Mouse (Mus musculus) 3T3-L1 (cell line): ENCODE data around the gene Cplx2.

Source experiments
- DNase-seq: peaks from one replicate; pipeline ENCODE4 v3.0.0-alpha.2; 2015; ENCODE audit warnings: low read depth, low spot score

Cplx2 gene

GRCm38 (mm10) chr13:54371049-54371386, at the start of gene Cplx2:
TSS of gene Cplx2 (plus strand) at chr13:54371349.
- no peak for DNase-seq

- DNase-seq: peak; percentile 52
Observed at GRCm38 (mm10) chr13:54322396-54323306, 48.5 kb upstream of the Cplx2 start.

GRCm38 (mm10) chr13:54323307-54324165, 47.6 kb upstream of the Cplx2 start:
- peak; percentile 68 for DNase-seq

- no peak for DNase-seq
Observed at GRCm38 (mm10) chr13:54324178-54324577, 47.0 kb upstream of the Cplx2 start.

- no peak for DNase-seq
Observed at GRCm38 (mm10) chr13:54325814-54326213, 45.3 kb upstream of the Cplx2 start.

- no peak for DNase-seq
Observed at GRCm38 (mm10) chr13:54326686-54327447, 44.3 kb upstream of the Cplx2 start.

GRCm38 (mm10) chr13:54328029-54328428, 43.1 kb upstream of the Cplx2 start:
- DNase-seq: peak; percentile 12

GRCm38 (mm10) chr13:54328954-54329490, 42.1 kb upstream of the Cplx2 start:
- no peak for DNase-seq

GRCm38 (mm10) chr13:54331825-54332675, 39.1 kb upstream of the Cplx2 start:
- no peak for DNase-seq

- no peak for DNase-seq
Observed at GRCm38 (mm10) chr13:54332921-54333477, 38.1 kb upstream of the Cplx2 start.

- DNase-seq: no peak
Observed at GRCm38 (mm10) chr13:54337058-54337457, 34.1 kb upstream of the Cplx2 start.

- DNase-seq: no peak
Observed at GRCm38 (mm10) chr13:54337541-54337940, 33.6 kb upstream of the Cplx2 start.

GRCm38 (mm10) chr13:54338815-54339214, 32.3 kb upstream of the Cplx2 start:
- DNase-seq: no peak

- DNase-seq: no peak
Observed at GRCm38 (mm10) chr13:54345885-54346647, 25.1 kb upstream of the Cplx2 start.

GRCm38 (mm10) chr13:54348011-54348410, 23.1 kb upstream of the Cplx2 start:
- no peak for DNase-seq

GRCm38 (mm10) chr13:54349126-54349759, 21.9 kb upstream of the Cplx2 start:
- DNase-seq: no peak

- DNase-seq: no peak
Observed at GRCm38 (mm10) chr13:54357420-54357819, 13.7 kb upstream of the Cplx2 start.

GRCm38 (mm10) chr13:54359181-54359580, 12.0 kb upstream of the Cplx2 start:
- DNase-seq: no peak

GRCm38 (mm10) chr13:54364686-54365085, 6.5 kb upstream of the Cplx2 start:
- DNase-seq: no peak
